Mouse (Mus musculus): Measurements from ENCODE around the gene Micu1. TPM values are rescaled to one million over a fixed set of nuclear protein-coding genes. Genes with fewer than 3 reads are reported as not detected.
A peak's percentile ranks its signal among the peaks of the same experiment; 100 is the strongest.

Micu1 gene
- total RNA-seq, 2 experiments from 2014 or later, result 80.3 to 94.7 TPM

GRCm38 (mm10) chr10:59885174-59886080 is 183.2 kb downstream of the Micu1 start:
- no peak for DNase-seq

- DNase-seq, result no peak
These were observed 183.8 kb downstream of the Micu1 start for GRCm38 (mm10) chr10:59886081-59886466.

- no peak for DNase-seq
These were observed 185.2 kb downstream of the Micu1 start for GRCm38 (mm10) chr10:59887432-59887831.

- no peak for DNase-seq
These were observed 187.1 kb downstream of the Micu1 start for GRCm38 (mm10) chr10:59889339-59889738.

- no peak for DNase-seq
These were observed 187.9 kb downstream of the Micu1 start for GRCm38 (mm10) chr10:59889953-59890751.

- peak; percentile 59 for DNase-seq
These were observed 190.7 kb downstream of the Micu1 start for GRCm38 (mm10) chr10:59892977-59893376.

GRCm38 (mm10) chr10:59894251-59895160 is 192.2 kb downstream of the Micu1 start:
- DNase-seq, result peak; percentile 90

- no peak for DNase-seq
These were observed 193.3 kb downstream of the Micu1 start for GRCm38 (mm10) chr10:59895460-59896186.

- no peak for DNase-seq
These were observed 193.9 kb downstream of the Micu1 start for GRCm38 (mm10) chr10:59896211-59896610.

GRCm38 (mm10) chr10:59896911-59897331 is 194.6 kb downstream of the Micu1 start:
- DNase-seq, result no peak

GRCm38 (mm10) chr10:59897511-59897910 is 195.2 kb downstream of the Micu1 start:
- no peak for DNase-seq

GRCm38 (mm10) chr10:59898180-59898778 is 196.0 kb downstream of the Micu1 start:
- no peak for DNase-seq

GRCm38 (mm10) chr10:59898935-59899334 is 196.7 kb downstream of the Micu1 start:
- no peak for DNase-seq

- DNase-seq, result peak; percentile 74
These were observed 197.3 kb downstream of the Micu1 start for GRCm38 (mm10) chr10:59899341-59900173.

GRCm38 (mm10) chr10:59900174-59900435 is 197.8 kb downstream of the Micu1 start:
- DNase-seq, result peak; percentile 31

GRCm38 (mm10) chr10:59900939-59901338 is 198.7 kb downstream of the Micu1 start:
- DNase-seq, result no peak

GRCm38 (mm10) chr10:59901463-59901862 is 199.2 kb downstream of the Micu1 start:
- DNase-seq, result no peak

- no peak for DNase-seq
These were observed 199.8 kb downstream of the Micu1 start for GRCm38 (mm10) chr10:59901986-59902605.

- peak; percentile 29 for DNase-seq
These were observed 200.3 kb downstream of the Micu1 start for GRCm38 (mm10) chr10:59902606-59902990.

- DNase-seq, result no peak
These were observed 200.9 kb downstream of the Micu1 start for GRCm38 (mm10) chr10:59903170-59903569.

All from gastrocnemius, postnatal 10 days (tissue).